Comparison of ENCODE assay signal across 9 mouse cellular contexts in the genomic region with DNA sequence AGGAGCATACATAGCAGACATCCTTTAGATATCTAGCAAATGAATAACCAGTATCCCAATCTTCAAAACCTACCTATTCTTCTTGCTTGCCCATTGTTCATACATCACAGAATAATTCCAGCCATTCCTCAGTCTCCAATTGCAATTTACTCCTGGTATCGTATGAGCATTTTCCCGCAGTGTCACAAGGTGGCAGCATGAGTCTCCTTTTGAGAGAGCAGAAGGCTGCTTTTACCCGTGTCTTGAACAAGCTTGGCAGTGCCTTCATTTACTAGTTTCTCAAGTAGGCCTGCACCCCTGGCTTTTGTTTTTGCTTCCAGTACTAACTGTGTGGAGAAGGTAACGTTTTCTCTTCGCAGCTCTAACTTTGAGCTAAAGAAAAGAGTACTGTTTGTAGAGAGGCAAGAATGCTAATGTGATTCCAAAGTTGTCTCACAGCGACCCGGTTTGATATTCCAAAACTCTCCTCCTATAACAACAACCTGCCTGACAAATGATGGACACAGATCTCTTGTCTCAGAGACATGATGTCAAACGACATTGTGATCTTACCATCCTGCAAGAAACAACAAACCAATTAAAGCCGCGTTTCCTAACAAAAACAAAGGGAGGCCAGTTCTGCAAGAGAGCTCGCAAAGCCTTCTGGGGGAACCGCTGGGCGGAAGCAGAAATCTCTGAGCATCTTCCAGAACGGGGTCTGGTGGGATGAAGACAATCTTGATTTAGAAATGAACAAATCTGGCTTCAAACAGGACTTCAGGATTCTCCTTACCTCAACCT. TPM values are rescaled to one million over a fixed set of nuclear protein-coding genes. Genes with fewer than 3 reads are reported as not detected.
A peak's percentile ranks its signal among the peaks of the same experiment; 100 is the strongest.
DNase-seq lines count a peak whose midpoint lies in the region; ATAC-seq and TF ChIP-seq lines count a peak whose summit lies in the region.
"Had no signal": no experiment of that assay in that cellular context is flagged by ENCODE, and none has a peak within 500 bp of the region (broad histone marks: within the 10 kb centered on the region; RNA-seq: fewer than 3 reads in every experiment).

No protein-coding gene starts in this region.

- no peaks in the 10 kb centered on the region for H3K27me3 ChIP-seq in C2C12 (ENCODE audit: control insufficient read depth, insufficient read depth, insufficient read length)

- WGBS in lung, adult 2 months, result 45% methylated on average over 14 of the region's 14 CpGs

- peak; percentile 54 for ATAC-seq in granulocyte monocyte progenitor cell, adult 5-6 weeks (replicated peaks; ENCODE audit: poor library complexity, severe bottlenecking)

- H3K4me3 ChIP-seq in C2C12 (ENCODE audit: insufficient read depth, poor library complexity, severe bottlenecking), result no peak overlapping the region
- no peak overlapping the region for H3K4me3 ChIP-seq in lung, adult 2 months (replicated peaks; ENCODE audit: extremely low read depth, low read depth, low read length)
- H3K4me3 ChIP-seq: erythroblast, embryonic 14.5 days had no signal

- peak; percentile 71 to 92 for DNase-seq in adrenal gland, adult (ENCODE audit: inconsistent age in 2 of 2, low spot score in 1 of 2)
- peak; percentile 89 for DNase-seq in embryo, embryonic 11 days
- peak; percentile 84 to 87 for DNase-seq in kidney, postnatal 4 days
- DNase-seq in lung, adult 2 months, result peak; percentile 64
- DNase-seq in retina, postnatal 1 day, result peak; percentile 88
- DNase-seq in c-Kit-positive CD71-positive TER-119-positive erythroid progenitor cells, embryonic 14.5 days (ENCODE audit: low spot score), result no peak

- TF ChIP-seq POLR2A in lung, adult 2 months (IDR thresholded peaks at IDR 0.05; ENCODE audit: borderline replicate concordance, extremely low read depth, low read depth, low read length), result no peak

- no peaks in the 10 kb centered on the region; the same call in 1 of the 2 replicates for H3K4me1 ChIP-seq in lung, adult 2 months (ENCODE audit: control insufficient read depth, insufficient read depth, low read length)

- no peaks in the 10 kb centered on the region for H3K79me2 ChIP-seq in C2C12 (ENCODE audit: control insufficient read depth, insufficient read depth)

- H3ac ChIP-seq in C2C12 (ENCODE audit: control insufficient read depth, insufficient read length, low read depth), result no peak overlapping the region

- TF ChIP-seq CTCF in C2C12 (IDR thresholded peaks at IDR 0.05; ENCODE audit: control insufficient read depth, insufficient read depth, insufficient read length), result peak; percentile 46
- TF ChIP-seq CTCF in lung, adult 2 months (IDR thresholded peaks at IDR 0.05; ENCODE audit: insufficient read depth, low read length), result peak; percentile 68

- H3K36me3 ChIP-seq in C2C12 (ENCODE audit: control insufficient read depth, insufficient read depth), result no peaks in the 10 kb centered on the region

- no peaks in the 10 kb centered on the region for H3K79me3 ChIP-seq in C2C12 (ENCODE audit: low read depth)

TF ChIP-seq in C2C12, 6 proteins besides CTCF, POLR2A, EP300 and RAD21:
- TF ChIP-seq CEBPB (IDR thresholded peaks at IDR 0.05; ENCODE audit: low read depth) (no peak), USF1 (IDR thresholded peaks at IDR 0.05; ENCODE audit: low read depth) (no peak), MYOD1 (IDR thresholded peaks at IDR 0.05; ENCODE audit: control insufficient read depth, insufficient read length, low read depth) (no peak), MYOG (IDR thresholded peaks at IDR 0.05; ENCODE audit: control insufficient read depth, extremely low read depth, insufficient read length) (no peak), FOSL1 (IDR thresholded peaks at IDR 0.05; ENCODE audit: insufficient read depth, low read length, poor library complexity, severe bottlenecking) (no peak), MAX (IDR thresholded peaks at IDR 0.05) (no peak)

RNA-seq across cellular contexts. Expression of gene Plpp3, which starts 5.0 kb away (rescaled TPM):
- 7.0 TPM for polyA plus RNA-seq in C2C12 (2012; fragmentation: generic; extraction: Trizol)
- not detected in 2 replicates for total RNA-seq in granulocyte monocyte progenitor cell, adult 5-6 weeks (2014; fragmentation: Nextera tagmentation)
- total RNA-seq in granulocyte monocyte progenitor cell, adult 5-6 weeks (2017), result not detected in 2 replicates
- 170 and 187 TPM in 2 replicates for polyA plus RNA-seq in lung, adult 2 months (2012; rRNA removed)

RNA-seq across cellular contexts. Expression of gene Prkaa2, which starts 42.4 kb away (rescaled TPM):
- polyA plus RNA-seq in C2C12 (2012; fragmentation: generic; extraction: Trizol), result 0.20 TPM
- 0.43 TPM in 1 of 2 replicates, not detected in the other for total RNA-seq in granulocyte monocyte progenitor cell, adult 5-6 weeks (2014; fragmentation: Nextera tagmentation)
- total RNA-seq in granulocyte monocyte progenitor cell, adult 5-6 weeks (2017), result 0.04 and 0.05 TPM in 2 replicates
- polyA plus RNA-seq in lung, adult 2 months (2012; rRNA removed), result 2.7 and 5.2 TPM in 2 replicates
- polyA plus RNA-seq: erythroblast, embryonic 14.5 days had no signal

Comparison
In these comparisons a context has a peak if more than half of its experiments do, and no peak if none do; other contexts are left out.
1. RNA of gene Plpp3, which starts 5.0 kb away (polyA plus RNA-seq): 170 to 187 TPM in lung, adult 2 months; 7.0 TPM in C2C12 (single experiment); every median in the first group is over 10 times any median in the second.